Mouse (Mus musculus): ENCODE measurements at regions not wholly inside any gene's neighbourhood (a gene's known extent, or its start where the extent isn't known, plus 50 kb on each side); places are given as distances from the start of the nearest gene placed in this dataset.

DNA sequence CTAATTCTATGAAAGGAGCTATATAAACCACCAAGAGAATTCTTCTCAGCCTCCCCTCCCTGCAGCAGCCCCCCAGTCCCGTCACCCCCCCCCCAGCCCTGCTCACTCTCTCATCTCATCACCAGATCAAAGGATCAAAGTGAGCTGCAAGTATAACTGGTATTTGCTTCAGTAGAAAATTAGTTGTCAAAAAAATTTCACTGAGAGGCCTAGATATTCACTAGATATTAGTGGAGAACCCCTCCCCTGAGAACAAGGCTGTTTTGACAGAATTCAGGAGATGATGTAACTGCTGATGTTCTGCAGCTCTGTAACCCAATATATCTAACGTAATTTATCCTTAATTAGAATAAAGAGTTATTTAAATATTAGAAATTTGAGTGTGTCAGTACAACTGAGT is 124.2 kb upstream of the Slitrk2 start:
- 70% methylated on average over 2 of the region's 2 CpGs for WGBS
- Histone ChIP-seq H3K36me3 (no peaks in the 10 kb centered on the region), H3K4me1 (no peaks in the 10 kb centered on the region), H3K9ac (no peak overlapping the region), H3K9me3 (replicated peaks) (no peaks in the 10 kb centered on the region), H3K4me3 (no peak overlapping the region), H3K27me3 (no peaks in the 10 kb centered on the region), H3K4me2 (replicated peaks) (no peak overlapping the region), H3K27ac (no peak overlapping the region)
- ATAC-seq (ENCODE audit: low FRiP score) = no peak

DNA sequence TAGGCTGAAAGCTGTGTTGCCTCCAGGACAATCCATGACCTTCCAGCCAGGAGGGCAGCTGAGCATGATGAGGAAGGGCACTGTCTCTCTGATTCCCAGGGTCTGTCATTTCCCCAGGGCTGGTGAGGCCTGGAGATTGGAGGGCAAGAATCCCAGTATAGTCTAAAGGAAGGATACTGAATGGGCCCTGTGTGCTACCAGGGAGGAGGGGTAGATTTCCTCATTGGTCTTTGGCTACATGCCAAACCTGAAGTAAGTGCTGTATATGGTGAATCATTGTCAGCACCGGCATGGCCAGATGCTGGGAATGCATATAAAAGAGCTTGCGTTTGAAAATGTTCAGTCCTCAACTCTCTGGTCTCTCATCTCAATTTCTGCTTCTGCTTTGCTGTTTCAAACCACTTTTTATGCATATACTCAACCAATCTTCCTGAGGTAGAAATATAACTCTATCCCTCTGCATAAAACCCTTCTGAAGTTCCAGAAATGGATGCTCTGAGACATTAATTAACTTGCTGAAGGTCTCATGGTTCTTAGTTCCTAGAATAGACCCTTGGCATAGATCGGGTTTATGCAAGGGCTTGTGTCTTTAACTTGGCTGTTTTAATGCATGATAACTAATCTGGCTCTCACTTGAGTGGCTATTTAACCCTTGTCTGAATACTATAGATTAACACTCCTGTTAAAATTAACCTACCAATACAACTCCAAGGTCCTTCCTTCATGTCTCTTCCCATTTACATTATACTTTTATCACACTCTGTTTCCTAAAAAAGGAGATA is 122.1 kb upstream of the Slitrk2 start:
- Histone ChIP-seq H3K4me3 (no peak overlapping the region), H3K9ac (no peak overlapping the region), H3K36me3 (no peaks in the 10 kb centered on the region), H3K9me3 (replicated peaks) (no peaks in the 10 kb centered on the region), H3K27ac (no peak overlapping the region), H3K4me1 (no peaks in the 10 kb centered on the region), H3K27me3 (no peaks in the 10 kb centered on the region), H3K4me2 (replicated peaks) (no peak overlapping the region)
- 72% methylated on average over 3 of the region's 3 CpGs for WGBS
- ATAC-seq (ENCODE audit: low FRiP score) = peak; percentile 50; the same call in 1 of the 2 replicates

DNA sequence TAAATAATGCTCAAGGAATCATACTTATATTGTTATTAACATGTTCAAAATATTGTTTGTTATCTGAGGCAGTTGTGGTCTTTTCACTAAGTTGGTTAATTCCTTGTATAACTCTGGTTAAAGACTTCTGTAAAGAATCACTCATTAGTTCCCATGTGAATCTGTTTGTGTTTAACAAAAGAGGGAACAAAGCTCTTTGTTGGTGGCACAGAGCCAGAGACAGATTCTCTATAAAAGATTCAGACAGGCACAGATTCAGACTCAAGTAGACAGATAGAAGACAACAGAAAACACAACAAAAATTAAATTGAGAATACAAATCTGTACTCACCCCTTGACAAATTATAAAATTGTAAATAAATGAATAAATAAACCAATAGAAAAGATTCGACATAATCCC is 120.2 kb upstream of the Slitrk2 start:
- no peak overlapping the region for H3K4me2 ChIP-seq (replicated peaks)
- 70% methylated on average over 1 of the region's 1 CpGs for WGBS
- H3K9ac ChIP-seq = no peak overlapping the region
- no peaks in the 10 kb centered on the region for H3K36me3 ChIP-seq
- H3K27me3 ChIP-seq = no peaks in the 10 kb centered on the region
- no peak overlapping the region for H3K4me3 ChIP-seq
- H3K4me1 ChIP-seq = no peaks in the 10 kb centered on the region
- ATAC-seq (ENCODE audit: low FRiP score) = no peak
- H3K9me3 ChIP-seq (replicated peaks) = no peaks in the 10 kb centered on the region
- no peak overlapping the region for H3K27ac ChIP-seq

DNA sequence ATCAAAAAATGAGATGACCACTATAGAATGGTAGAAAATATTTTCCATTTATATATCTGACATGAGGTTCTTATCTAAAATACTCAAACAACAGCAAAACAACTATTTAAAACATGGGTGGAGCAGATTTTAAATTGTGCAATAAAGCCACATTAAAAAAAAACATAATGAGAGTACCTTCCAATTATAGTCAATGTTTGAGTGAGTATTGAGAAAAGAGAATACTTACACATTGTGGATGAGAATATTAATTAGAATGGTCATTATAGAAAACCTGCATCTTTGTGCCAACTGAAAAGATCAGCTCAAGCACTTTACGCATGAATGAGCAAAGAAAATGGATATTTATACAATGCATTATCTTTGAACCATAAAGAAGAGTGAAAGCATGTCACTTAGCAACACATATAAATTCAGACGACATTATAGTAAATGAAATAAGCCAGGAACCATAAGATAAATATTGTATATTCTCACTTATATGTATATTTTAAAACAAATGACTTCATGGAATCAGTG is 105.1 kb upstream of the Slitrk2 start:
- Histone ChIP-seq H3K4me2 (replicated peaks) (no peak overlapping the region), H3K27me3 (no peaks in the 10 kb centered on the region), H3K27ac (no peak overlapping the region), H3K36me3 (no peaks in the 10 kb centered on the region), H3K9ac (no peak overlapping the region), H3K4me1 (no peaks in the 10 kb centered on the region), H3K9me3 (replicated peaks) (no peaks in the 10 kb centered on the region), H3K4me3 (no peak overlapping the region)
- no peak for ATAC-seq (ENCODE audit: low FRiP score)
- WGBS = 63% methylated on average over 2 of the region's 2 CpGs

DNA sequence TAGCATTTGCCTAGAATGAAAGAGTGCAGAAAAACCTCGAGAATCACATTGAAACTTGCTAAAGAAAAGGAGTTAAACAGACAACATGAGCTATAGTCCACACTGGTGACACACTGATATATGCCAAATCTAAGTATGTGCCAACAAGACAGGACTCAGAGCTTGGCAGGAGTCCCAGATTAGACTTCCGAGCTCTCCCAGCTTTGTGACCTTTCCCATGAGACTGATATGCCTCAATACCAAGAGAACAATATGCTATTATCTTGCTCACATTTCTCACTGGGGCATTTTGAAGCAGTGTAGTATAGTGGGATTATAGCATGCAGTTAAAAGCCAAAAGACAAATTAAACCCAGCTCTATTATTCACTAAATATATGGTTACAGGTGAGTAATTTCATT is 94.6 kb upstream of the Slitrk2 start:
- Histone ChIP-seq H3K9me3 (replicated peaks) (no peaks in the 10 kb centered on the region), H3K4me3 (no peak overlapping the region), H3K27ac (no peak overlapping the region), H3K27me3 (no peaks in the 10 kb centered on the region), H3K9ac (no peak overlapping the region), H3K4me1 (no peaks in the 10 kb centered on the region), H3K4me2 (replicated peaks) (no peak overlapping the region), H3K36me3 (no peaks in the 10 kb centered on the region)
- 36% methylated on average over 2 of the region's 2 CpGs for WGBS
- ATAC-seq (ENCODE audit: low FRiP score) = 0 out of 2 replicates have a peak, but pooled peaks have one; percentile 43
